Mouse (Mus musculus) thymus, adult 2 months (tissue): ENCODE data around the gene Dnaaf2. TPM values are rescaled to one million over a fixed set of nuclear protein-coding genes. Genes with fewer than 3 reads are reported as not detected.

Source experiments
- DNase-seq: peaks from one replicate; pipeline ENCODE4 v3.0.0; 2021
- H3K27ac ChIP-seq: fragments of 200-500 bp; 2 replicates; pipeline ENCODE4 v1.5.1; 2012; ENCODE audit warnings: low read length, control low read depth; ENCODE audit not compliant: control insufficient read depth, insufficient read depth
- H3K27me3 ChIP-seq: fragments of 200-500 bp; 2 replicates; pipeline ENCODE4 v1.6.1; 2012; ENCODE audit warnings: mild to moderate bottlenecking, low read length, moderate library complexity, mixed read lengths; ENCODE audit not compliant: control insufficient read depth, insufficient read depth
- H3K36me3 ChIP-seq: fragments of 200-500 bp; 2 replicates; pipeline ENCODE4 v1.6.1; 2012; ENCODE audit warnings: mild to moderate bottlenecking, low read length, moderate library complexity; ENCODE audit not compliant: control insufficient read depth, insufficient read depth
- H3K4me1 ChIP-seq: fragments of 200-500 bp; replicated peaks from 2 replicates; pipeline ENCODE4 v1.6.1; 2012; ENCODE audit warnings: low read length; ENCODE audit not compliant: control insufficient read depth, insufficient read depth
- H3K4me3 ChIP-seq: fragments of 200-500 bp; 2 replicates; pipeline ENCODE4 v1.5.1; 2012; ENCODE audit warnings: mild to moderate bottlenecking, low read length, control low read depth, moderate library complexity; ENCODE audit not compliant: control insufficient read depth, insufficient read depth
- CTCF ChIP-seq: fragments of 200-500 bp; IDR thresholded peaks from 2 replicates; pipeline ENCODE4 v1.5.1; 2012; ENCODE audit warnings: mild to moderate bottlenecking, control low read depth, low read length, moderate library complexity, borderline replicate concordance; ENCODE audit not compliant: control insufficient read depth, poor library complexity, insufficient read depth; ENCODE audit errors: extremely low read depth
- POLR2A ChIP-seq: fragments of 200-500 bp; IDR thresholded peaks from 2 replicates; pipeline ENCODE4 v1.6.1; 2012; ENCODE audit warnings: mild to moderate bottlenecking, low read length, control low read depth, moderate library complexity; ENCODE audit not compliant: control insufficient read depth, poor library complexity, insufficient read depth; ENCODE audit errors: extremely low read depth
- WGBS: fragments of 180-500 bp; shearing (Covaris S2); methylation state at CpG from one replicate; pipeline ENCODE4 v1.1.7; 2018; 5-methylcytosine and 5-hydroxymethylcytosine counted together
- polyA plus RNA-seq: library from polyadenylated mRNA; depleted of rRNA; stranded (reverse); fragments of >200 nt; gene quantifications from 2 replicates; pipeline ENCODE4 v1.2.3, GENCODE M21; 2012

Dnaaf2 gene
- polyA plus RNA-seq, 1 experiment = 4.8 TPM

DNA sequence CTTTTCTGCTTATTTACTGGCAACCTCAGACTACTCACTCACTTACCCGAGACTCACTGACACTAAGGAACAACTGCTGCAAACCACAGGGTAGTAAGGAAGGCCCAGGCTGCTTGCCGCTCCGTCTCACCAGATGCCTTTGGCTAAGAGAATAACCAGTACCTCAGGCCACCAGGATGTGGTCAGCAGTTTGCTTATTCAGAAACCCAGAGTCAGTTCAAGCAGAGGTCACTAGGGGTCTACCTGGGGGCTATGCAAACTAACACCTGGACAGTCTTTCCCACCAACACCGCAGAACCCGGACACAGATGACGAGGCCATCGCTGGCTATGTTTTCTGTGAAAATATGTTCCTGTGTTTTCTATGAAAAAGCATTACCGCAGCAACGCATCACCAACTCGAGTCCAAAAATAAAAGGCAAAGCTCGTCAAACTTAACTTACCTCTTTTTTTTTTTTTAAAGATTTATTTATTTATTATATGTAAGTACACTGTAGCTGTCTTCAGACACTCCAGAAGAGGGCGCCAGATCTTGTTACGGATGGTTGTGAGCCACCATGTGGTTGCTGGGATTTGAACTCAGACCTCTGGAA, 15.1 kb upstream of the Dnaaf2 start:
- H3K4me1 ChIP-seq = no peaks in the 10 kb centered on the region
- DNase-seq = no peak
- H3K27ac ChIP-seq = no peak overlapping the region
- H3K36me3 ChIP-seq = peaks cover 3% of the 10 kb centered on the region; the same call in 1 of the 2 replicates
- no peak for TF ChIP-seq POLR2A
- TF ChIP-seq CTCF = no peak
- no peaks in the 10 kb centered on the region for H3K27me3 ChIP-seq
- 93% methylated on average over 13 of the region's 13 CpGs for WGBS
- no peak overlapping the region for H3K4me3 ChIP-seq

DNA sequence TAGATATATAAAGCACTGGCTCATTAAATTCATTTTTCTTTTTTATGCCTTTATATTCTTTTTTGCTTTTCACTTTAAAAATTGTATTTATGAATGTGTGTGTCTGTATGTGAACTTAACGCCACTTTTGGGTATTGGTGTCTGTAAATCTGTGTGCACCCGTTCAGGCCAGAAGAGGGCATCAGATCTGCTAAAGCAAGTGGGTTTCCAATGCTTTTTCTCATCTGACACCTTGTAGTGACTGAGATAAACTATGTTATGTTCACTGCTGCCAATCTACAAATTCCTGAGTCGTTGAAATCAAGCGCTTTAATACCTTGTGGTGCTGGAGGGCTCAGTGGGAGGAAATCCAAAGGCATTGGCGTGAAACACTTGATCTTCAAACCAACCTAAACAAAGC, 12.8 kb upstream of the Dnaaf2 start:
- Histone ChIP-seq H3K36me3 (0 out of 2 replicates have a peak, but pooled peaks cover 3% of the 10 kb centered on the region), H3K27me3 (no peaks in the 10 kb centered on the region), H3K4me1 (no peaks in the 10 kb centered on the region), H3K4me3 (no peak overlapping the region), H3K27ac (no peak overlapping the region)
- TF ChIP-seq CTCF = no peak
- TF ChIP-seq POLR2A = no peak
- WGBS = 90% methylated on average over 5 of the region's 5 CpGs
- DNase-seq = no peak

- Histone ChIP-seq H3K27ac (no peak overlapping the region), H3K36me3 (0 out of 2 replicates have a peak, but pooled peaks cover 3% of the 10 kb centered on the region), H3K4me3 (no peak overlapping the region), H3K27me3 (no peaks in the 10 kb centered on the region), H3K4me1 (no peaks in the 10 kb centered on the region)
- no peak for DNase-seq
- TF ChIP-seq POLR2A (no peak), CTCF (no peak)
- 97% methylated on average over 18 of the region's 18 CpGs for WGBS
Observed at GRCm38 (mm10) chr12:69210056-69210979, 12.1 kb upstream of the Dnaaf2 start.

DNA sequence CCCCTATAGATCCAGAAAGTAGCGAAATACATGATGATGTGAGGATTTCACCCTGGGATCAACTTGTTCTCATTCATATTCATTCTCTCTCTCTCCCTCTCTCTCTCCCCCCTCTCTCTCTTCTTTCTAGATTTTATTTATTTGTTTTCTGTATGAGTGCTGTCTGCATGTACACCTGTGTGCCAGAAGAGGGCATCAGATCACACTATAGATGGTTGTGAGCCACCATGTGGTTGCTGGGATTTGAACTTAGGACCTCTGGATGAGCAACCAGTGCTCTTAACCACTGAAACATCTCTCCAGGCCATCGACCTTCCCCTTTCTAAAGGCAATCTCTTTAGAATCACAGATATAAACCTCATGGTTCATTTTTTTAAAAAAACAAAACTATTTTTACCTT, 10.3 kb upstream of the Dnaaf2 start:
- Histone ChIP-seq H3K27ac (no peak overlapping the region), H3K27me3 (no peaks in the 10 kb centered on the region), H3K4me1 (no peaks in the 10 kb centered on the region), H3K36me3 (0 out of 2 replicates have a peak, but pooled peaks cover 3% of the 10 kb centered on the region), H3K4me3 (no peak overlapping the region)
- DNase-seq = no peak
- WGBS = 91% methylated on average over 2 of the region's 2 CpGs
- TF ChIP-seq POLR2A (no peak), CTCF (no peak)

DNA sequence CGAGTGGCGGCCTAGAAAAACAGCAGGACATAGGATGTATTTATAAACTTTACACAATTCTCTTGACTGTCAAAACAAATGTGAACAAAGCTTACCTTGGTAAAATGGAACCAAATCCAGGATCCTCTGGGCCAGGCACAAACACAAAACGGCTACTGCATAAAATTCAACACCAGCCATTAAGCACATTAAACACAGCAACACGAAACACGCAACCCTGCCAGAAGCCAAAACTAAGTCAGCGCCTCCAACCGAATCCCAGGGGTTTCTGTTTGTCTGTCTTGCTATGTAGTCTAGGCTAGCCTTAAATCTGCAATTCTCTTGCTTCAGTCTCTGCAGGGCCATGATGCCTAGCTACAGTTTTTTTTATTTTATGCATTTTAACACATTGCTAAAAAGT, 9.7 kb upstream of the Dnaaf2 start:
- Histone ChIP-seq H3K27ac (no peak overlapping the region), H3K4me1 (no peaks in the 10 kb centered on the region), H3K27me3 (no peaks in the 10 kb centered on the region), H3K4me3 (no peak overlapping the region), H3K36me3 (no peaks in the 10 kb centered on the region)
- WGBS = 98% methylated on average over 7 of the region's 7 CpGs
- TF ChIP-seq CTCF (no peak), POLR2A (no peak)
- no peak for DNase-seq

DNA sequence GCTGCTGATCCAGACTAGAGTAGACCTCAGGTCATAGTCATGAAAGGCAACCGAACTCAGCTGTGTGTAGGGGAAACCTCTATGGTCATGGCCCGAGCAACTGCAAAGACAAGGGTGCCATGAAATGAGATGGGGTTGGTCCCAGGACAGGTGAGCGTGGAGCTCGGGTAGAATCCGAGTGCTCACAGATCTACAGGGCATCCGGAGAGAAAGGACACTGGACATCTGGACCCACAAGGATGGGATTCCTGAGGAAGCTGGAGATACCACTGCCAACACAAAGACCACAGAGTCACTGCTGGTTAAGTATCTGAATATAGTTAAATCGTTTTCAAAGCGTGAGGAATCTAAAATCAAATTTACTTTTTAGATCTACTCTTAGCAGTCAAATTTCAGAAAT, 9.2 kb upstream of the Dnaaf2 start:
- 97% methylated on average over 8 of the region's 8 CpGs for WGBS

More for the DNA sequence above, 9.2 kb upstream of the Dnaaf2 start:
- Histone ChIP-seq H3K36me3 (no peaks in the 10 kb centered on the region), H3K27ac (no peak overlapping the region), H3K4me1 (no peaks in the 10 kb centered on the region), H3K4me3 (no peak overlapping the region), H3K27me3 (no peaks in the 10 kb centered on the region)
- DNase-seq = no peak
- TF ChIP-seq POLR2A (no peak), CTCF (no peak)
